Mouse (Mus musculus): ENCODE data around the gene Hsf4.
"Not testable (repeated sequence)": the region's sequence is repeated elsewhere in the genome, so short reads cannot be mapped to it uniquely, and the experiment has no call there.

Hsf4 gene

GRCm38 (mm10) chr8:105285514-105285913 lies 15.9 kb downstream of the Hsf4 start:
- no peak for DNase-seq (ENCODE audit: low spot score)

GRCm38 (mm10) chr8:105286907-105287306 lies 17.3 kb downstream of the Hsf4 start:
- no peak for DNase-seq (ENCODE audit: low spot score)

DNA sequence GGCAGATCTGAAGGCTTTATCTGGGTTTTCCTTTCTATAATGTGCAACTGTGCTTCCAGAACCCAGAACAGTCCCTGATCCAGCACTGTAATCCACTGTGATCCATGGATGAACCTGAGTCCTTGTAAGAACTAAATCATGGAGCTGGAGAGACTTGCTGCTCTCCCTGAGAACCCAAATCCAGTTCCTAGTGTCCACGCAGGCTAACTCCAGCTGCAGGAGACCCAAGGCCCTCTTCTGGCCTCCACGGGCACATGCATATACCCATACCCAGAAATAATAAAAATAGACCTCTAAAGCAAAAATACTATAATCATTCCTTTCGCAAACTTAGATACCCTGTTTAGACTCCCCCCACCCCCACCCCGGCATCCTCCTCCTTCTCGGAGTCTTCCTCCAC lies 18.6 kb downstream of the Hsf4 start:
- DNase-seq (ENCODE audit: low spot score) = no peak

DNA sequence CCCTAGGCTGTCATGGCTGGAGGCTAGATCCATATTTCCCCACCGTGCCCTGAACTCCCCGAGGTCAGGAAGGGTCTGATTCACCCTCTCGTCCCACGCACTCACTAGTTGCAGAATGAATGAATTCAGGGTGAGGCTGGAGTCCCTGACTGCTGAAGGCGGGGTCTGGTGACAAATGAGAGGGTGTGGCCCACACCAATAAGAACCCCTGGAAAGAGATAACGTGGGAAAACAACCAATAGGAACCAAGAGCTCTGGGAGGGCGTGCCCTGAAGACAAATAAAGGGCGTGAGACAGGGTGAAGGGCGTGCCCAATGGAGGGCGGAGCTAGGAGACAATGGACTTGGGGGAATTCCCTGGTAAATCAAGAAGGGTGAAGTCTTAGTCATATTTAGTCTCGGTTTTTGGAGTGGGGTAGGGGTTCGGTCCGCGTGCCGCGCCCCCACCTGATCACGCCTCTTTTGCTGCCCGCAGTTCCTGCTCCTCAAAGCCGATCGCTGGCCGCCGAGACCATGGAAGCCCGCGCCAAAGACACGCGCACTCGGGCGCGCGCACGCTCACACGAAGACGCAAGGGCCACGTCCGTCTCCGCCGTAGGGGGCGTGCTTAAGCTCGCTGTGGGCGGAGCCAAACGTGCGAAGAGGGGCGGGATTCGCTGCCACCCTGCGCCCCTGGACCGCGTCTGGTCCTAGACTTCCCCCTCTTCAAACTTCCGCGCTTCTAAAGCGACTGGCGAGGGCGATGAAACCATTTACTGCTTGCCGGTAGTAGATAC lies 19.5 kb downstream of the Hsf4 start:
- DNase-seq (ENCODE audit: low spot score) = peak; percentile 85

GRCm38 (mm10) chr8:105289805-105290460 lies 20.3 kb downstream of the Hsf4 start, which contains the start of gene 4931428F04Rik:
Gene 4931428F04Rik (minus strand): TSS chr8:105289864.
- no peak for DNase-seq (ENCODE audit: low spot score)

DNA sequence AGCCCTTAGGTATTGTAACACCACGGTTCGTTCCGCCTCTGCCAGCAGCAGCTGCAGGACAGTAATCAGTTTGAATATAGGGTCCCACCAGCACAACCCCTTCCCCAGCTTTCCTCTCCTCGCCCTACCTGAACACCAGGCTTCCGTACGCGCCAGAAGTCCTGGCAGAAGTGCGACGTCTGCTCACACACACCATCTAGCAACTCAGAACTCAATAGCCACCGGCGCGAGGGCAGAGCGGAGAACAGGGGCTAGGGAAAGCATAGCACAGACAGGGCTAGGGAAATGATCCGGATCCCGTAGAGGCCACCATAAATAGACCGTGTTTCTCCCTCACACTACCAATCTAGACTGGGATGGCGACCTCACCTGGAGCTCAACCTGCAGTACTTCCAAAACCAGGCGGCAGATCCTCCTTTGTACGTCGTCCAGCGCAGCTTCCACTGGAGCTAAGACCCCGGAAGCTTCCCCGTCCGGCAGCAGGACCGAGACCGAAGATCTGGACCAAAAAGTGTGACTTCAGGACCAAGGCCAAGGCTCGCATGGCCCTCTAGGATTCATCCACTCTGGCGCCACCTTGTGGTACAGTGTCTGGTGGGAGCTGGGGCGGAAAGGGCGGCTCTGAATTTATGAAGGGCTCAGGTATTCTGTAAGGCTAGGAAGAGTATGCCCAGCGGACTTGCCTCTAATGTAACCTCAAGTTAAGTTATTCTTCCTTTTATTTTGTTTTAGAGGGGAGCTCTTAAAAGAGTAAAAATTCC lies 21.1 kb downstream of the Hsf4 start:
- DNase-seq (ENCODE audit: low spot score) = peak; percentile 90

DNA sequence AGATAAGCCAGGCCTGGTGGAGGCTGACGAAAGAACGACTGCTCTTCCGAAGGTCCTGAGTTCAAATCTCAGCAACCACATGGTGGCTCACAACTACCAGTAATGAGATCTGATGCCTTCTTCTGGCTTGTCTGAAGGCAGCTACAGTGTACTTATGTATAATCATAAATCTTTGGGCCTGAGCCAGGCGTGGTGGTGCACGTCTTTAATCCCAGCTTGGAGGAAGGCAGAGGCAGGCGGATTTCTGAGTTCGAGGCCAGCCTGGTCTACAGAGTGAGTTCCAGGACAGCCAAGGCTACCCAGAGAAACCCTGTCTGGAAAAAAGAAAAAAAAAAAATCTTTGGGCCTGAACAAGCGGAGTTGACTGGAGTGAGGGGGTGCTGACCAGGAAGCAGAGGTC lies 21.8 kb downstream of the Hsf4 start:
- DNase-seq (ENCODE audit: low spot score) = not testable (repeated sequence)

- DNase-seq (ENCODE audit: low spot score) = not testable (repeated sequence)
These were observed 22.2 kb downstream of the Hsf4 start for GRCm38 (mm10) chr8:105291802-105292201.

- no peak for DNase-seq (ENCODE audit: low spot score)
These were observed 22.9 kb downstream of the Hsf4 start for GRCm38 (mm10) chr8:105292471-105292870.

- DNase-seq (ENCODE audit: low spot score) = no peak
These were observed 23.8 kb downstream of the Hsf4 start for GRCm38 (mm10) chr8:105293405-105293804.

GRCm38 (mm10) chr8:105294776-105295175 lies 25.2 kb downstream of the Hsf4 start:
- no peak for DNase-seq (ENCODE audit: low spot score)

- no peak for DNase-seq (ENCODE audit: low spot score)
These were observed 25.7 kb downstream of the Hsf4 start for GRCm38 (mm10) chr8:105295256-105295655.

DNA sequence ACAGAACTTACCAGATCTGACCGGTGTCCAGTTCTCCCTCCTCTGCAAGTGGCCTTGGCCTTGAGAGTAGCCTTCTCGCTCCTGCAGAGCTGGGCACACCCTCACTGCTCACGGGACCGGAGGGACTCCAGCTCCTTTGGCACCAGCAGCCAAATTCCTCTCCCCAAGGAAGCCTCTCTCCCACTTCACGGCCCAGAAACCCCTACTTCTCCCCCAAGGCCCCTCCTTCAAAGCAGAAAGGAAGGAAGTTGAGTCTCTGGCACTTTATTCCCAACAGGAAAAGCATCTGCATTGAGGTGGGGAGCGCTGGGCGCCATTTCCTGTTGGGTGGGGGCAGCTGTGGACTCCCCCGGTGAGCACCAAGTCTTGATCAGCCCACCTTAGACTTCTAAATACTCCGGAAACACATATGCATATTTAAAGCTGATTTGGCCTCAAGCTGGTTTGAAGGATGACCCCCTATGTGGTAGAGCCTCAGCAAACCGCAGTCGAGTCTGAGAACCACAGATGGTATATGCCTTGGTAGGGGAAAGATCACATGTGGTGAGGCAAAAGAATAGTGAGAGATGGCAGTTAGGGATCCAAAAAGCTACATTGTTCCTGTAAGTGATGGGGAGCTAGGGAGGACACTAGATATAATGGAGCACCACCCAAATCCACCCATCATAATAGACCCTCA lies 26.4 kb downstream of the Hsf4 start, which contains the start of gene Exoc3l:
TSS of gene Exoc3l (minus strand) at position 207 of the 679 bp plus-strand sequence.
- no peak for DNase-seq (ENCODE audit: low spot score)

DNA sequence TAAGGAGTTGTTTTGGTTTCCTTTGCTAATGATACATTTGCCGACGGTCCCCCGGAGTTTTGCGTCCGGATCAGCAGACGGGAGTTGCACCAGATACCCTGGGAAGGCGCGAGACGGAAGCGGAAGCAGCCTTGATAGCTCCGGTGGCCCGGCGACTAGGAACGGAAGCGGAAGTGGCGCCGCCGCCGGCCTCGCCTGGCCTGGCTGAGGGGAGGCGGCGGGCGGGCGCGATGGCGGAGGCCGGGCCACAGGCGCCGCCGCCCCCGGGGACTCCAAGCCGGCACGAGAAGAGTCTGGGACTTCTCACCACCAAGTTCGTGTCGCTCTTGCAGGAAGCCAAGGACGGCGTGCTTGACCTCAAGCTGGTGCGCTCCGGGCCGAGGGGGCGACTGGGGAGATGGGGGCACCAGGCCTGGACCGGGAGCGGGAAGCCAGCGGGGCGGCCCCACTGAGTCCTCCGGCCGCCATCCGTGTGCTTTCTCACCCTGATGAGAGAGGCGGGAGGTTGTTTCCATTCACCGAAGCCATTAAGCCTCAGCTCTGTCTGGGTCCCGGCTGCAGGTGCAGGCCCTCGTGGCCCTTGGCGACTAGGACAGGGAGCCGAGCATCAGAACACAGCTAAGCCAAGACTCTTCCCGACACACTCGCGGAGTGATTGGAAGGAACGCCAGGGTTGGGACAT lies 28.1 kb downstream of the Hsf4 start, which contains the start of gene E2f4:
TSS of gene E2f4 (plus strand) at position 153 of the 682 bp plus-strand sequence.
- DNase-seq (ENCODE audit: low spot score) = peak; percentile 89

GRCm38 (mm10) chr8:105298351-105299252 lies 29.0 kb downstream of the Hsf4 start:
- no peak for DNase-seq (ENCODE audit: low spot score)

GRCm38 (mm10) chr8:105299962-105300361 lies 30.4 kb downstream of the Hsf4 start:
- peak; percentile 90 for DNase-seq (ENCODE audit: low spot score)

DNA sequence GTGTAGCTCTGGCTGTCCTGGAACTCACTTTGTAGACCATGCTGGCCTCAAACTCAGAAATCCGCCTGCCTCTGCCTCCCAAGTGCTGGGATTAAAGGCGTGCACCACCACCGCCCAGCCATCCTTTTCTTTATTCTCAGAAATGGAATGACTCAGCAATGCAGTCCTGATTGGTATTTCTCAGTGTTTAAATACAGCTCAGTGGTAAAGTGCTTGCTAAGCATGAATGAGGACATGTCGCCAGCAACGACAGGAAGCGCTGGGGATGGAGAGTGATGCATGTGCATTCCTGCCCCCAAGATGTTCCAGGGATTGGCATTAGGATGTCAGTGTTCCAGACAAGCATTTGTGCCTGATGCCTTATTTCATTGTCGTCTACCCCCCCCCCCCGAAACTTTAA lies 33.8 kb downstream of the Hsf4 start:
- DNase-seq (ENCODE audit: low spot score) = no peak

DNA sequence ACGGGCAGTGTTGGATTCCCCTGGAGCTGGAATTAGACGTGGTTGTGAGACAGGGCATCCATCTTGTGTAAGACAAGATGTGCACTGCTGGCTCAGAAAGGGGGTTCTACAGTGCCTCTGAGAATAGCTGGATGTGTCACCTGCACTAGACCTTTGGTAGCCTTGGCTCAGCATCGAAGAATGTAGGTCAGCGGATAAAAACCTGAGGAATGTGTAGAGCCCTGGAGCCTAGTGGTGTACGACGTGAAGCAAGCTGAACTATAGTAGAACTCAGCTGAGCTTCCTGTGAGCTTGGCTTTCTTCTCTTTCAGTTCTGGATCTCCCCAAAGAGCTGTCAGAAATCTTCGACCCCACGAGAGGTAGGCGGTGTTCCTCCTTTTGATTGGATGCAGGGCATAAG lies 34.3 kb downstream of the Hsf4 start:
- no peak for DNase-seq (ENCODE audit: low spot score)

GRCm38 (mm10) chr8:105304325-105305210 lies 35.0 kb downstream of the Hsf4 start:
- DNase-seq (ENCODE audit: low spot score) = no peak

Data from c-Kit-positive CD71-positive TER-119-positive erythroid progenitor cells, embryonic 14.5 days (primary cell).